Mouse (Mus musculus) gonadal fat pad, adult 2 months (tissue): Measurements from ENCODE around the gene Ube2f. TPM values are rescaled to one million over a fixed set of nuclear protein-coding genes. Genes with fewer than 3 reads are reported as not detected.

ENCODE experiments used
- DNase-seq: peaks from one replicate; pipeline ENCODE4 v3.0.0-alpha.2; 2012; ENCODE audit warnings: low read depth
- polyA plus RNA-seq: library from polyadenylated mRNA; depleted of rRNA; stranded (reverse); fragments of >200 nt; gene quantifications from 2 replicates; pipeline ENCODE4 v1.2.3, GENCODE M21; 2012

Ube2f gene
- polyA plus RNA-seq, 1 experiment, result 37.7 TPM

DNA sequence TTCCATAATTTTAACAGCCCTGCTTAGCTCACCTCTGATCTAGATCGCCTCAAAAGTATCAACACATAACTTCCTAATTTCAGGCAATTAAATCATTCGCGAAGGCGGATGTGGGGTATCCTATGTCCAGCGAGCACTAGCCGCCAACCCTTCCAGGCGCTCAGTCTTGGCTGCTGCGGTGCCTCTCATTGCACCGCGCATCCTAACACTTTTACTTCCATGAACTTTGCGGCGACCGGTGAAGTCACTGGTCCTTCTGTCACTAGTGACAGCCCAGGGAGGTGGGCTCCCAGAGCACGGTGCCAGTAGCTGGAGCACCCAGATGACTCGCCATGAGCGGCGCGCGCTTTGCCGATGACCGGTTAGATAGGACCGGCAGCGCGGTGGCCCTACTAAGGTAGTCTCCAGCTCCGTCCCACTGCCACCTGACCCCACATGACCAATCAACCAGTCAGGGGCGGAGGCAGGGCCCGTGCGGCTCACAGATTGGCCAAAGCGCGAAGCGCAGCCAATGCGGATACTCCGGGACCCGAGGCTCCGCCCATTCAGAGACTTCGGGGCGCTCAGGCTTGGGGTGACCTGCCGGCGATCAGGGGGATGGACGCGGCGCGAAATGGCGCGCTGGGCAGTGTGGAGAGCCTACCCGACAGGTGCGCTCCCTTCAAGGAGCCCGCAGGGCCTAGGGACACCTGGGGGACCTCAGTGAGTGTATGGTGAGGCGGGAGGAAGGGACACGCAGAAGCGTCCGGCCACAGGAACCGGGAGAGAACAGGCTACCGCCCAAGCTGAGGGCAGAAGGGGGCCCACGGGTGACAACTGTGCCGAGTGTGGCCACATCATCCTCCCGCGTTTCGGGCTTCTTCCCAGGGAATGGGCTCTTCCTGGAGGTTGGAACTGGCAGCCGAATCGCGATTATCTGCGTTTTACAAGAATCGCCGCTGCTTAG, 48.0 kb downstream of the Ube2f start, which contains the start of gene Scly:
TSS of gene Scly (plus strand) at position 540 of the 946 bp plus-strand sequence.
- DNase-seq, result peak; percentile 61

DNA sequence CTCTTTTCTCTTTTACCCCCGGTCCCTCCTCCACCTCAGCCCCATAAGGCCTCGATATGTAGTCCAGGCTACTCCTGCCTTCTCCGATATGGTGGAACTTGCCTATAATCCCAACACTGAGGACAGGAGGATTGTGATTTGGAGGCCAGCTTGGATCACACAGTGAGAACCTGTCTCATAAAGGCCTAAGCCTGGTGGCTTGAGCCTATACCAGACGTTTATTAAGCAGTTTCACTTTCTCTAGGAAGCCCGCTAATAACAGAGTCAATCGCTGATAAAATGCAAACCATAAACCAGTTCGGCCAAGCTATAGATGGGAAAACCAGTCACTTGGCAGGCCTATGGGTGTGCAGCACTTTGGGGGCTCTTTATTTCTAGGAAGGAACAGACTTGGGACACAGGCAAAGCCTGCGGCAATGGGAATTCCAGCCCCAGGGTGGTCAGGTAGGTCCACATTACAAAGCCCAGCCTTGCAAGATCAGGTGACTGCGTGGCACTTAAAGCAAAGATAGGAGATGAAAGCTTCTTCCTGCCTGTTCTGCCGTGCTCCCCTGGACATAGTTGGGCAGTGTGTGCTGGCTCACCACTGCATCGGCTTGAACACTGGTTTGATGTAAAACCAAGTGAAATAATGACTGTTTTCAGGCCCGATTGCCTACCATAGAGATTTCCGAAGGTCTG, 49.1 kb downstream of the Ube2f start:
- DNase-seq, result no peak

DNA sequence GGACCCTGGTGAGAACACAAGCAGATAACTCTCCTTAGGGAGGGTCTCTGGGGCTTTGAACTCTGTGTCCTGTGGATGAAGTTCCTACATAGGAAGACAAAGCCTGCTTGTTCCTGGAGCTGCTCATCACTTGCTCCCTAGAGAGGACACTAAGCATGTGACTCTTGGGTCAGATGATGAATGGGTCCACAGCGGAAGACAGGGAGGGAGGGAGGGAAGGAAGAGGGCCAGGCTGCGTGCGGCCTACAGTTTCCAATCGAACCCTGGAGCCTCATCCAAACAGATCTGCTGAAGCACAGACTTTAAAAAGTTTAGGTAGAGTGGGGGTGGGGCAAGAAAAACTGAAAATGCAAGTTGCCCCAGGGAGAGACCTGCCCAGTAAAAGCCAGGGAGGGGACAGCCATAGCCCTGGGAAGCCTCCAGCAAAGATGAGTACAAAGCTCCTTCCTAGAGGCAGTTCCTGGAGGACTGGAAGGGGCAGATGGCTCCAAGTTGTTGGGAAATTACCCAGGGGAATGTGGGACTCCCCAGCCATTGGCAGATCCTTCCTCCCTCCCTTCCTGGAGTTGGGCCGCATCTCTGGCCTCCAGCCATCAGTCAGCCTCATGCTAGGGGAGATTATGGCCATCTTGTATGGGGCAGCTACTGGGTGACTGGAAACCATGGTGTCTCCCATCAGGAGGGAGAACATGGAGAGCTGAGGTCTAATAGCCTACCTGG, 49.8 kb downstream of the Ube2f start:
- no peak for DNase-seq

DNA sequence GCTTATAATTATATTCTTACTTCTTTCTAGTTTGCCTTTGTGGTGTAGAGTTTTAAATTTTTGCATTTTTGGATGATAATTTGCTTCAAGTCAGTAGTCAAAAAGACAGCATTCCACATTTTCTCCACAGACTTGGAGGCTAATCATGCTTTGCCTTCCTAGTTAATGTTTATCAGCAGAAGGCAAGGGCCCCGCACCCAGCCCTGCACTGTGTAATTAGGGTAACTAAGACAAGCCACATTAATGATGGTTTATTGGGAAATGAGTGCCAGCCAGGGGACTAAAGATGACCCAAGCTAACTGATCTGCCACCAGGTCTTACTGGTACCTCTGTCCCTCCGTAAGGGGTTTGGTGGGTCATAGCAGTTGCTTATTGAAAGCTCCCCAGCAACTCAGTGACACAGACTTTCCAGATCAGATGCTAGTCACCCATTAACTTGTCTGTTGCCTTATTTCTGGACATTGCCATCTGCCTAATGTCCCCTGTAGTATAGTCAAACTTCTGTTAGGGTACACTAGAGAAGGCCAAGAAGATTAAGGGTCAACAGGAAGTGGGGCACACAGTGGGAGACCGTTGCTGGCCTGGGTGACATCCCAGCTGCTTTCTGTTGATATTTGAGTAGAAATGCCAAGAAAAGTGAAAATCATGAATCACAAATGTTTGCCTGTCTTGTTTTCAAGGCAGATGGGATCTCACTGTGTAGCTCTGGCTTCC, 51.3 kb downstream of the Ube2f start:
- no peak for DNase-seq

DNA sequence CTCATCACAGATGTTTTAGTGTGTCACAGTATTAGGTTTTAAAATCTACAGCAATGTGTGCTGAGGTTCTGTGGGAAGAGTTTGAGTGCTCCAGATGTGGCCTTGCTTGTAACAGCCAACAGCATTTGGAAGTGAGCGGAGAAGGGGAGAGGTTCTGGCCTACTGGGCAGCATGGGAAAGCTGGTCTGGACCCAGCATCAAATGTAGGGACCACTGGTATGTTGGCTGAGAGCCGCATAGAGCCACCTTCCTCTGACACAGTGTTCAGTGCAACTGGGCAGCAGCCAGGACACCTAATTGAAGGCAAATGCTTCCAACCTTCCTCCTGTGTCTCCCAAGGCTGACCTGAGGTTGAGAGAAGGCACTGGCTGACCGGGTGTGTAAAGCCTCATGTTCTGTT, 51.9 kb downstream of the Ube2f start:
- no peak for DNase-seq

DNA sequence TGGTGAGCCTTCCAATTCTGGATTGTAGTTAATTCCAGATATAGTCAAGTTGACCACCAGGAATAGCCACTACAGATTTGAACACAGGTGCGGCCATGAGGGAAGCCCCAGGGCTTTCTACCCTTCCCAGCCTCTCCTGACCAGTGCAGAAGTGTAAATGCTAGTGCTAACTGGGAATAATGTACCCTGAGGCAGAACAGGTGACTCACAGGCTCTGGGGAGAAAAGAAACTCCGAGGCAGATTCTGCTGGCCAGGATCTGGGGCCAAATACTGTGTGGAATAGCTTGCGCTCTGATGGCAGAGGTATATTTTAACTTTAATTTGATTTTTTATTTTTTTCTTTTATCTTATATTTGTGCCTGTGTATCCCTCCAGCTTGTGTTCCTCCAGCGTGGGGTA, 54.5 kb downstream of the Ube2f start:
- no peak for DNase-seq

DNA sequence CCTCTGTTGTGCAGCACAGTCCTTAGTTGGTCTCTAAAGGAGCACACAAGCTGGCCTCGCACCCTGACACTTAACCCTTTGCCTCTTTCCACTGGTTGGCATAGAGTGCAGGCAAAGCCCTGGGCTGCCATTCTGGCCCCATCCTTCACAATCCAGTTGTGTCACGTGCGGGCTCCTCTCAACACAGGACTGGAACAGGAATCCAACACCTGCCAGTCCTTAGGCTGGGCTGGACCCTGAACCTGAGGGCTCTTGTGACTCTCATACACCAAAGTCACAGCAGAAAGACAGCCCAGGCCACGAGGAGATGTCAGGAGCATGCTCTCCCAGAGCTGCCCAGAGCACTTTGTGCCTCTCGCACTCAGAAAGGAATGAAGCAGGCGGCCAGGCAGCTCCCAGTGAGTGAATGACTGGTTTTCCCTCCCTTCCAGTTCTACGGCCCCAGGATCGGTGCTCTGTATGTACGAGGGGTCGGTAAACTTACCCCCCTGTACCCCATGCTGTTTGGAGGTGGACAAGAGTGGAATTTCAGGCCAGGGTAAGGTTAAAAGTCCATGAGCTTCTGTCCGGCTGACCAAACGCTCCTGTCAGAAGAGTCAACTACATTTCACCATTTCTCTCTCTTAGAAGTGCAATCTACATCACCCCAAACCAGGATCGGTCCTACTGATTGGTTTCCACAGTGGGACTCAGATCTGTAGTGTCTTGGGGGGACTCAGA, 59.4 kb downstream of the Ube2f start:
- no peak for DNase-seq

DNA sequence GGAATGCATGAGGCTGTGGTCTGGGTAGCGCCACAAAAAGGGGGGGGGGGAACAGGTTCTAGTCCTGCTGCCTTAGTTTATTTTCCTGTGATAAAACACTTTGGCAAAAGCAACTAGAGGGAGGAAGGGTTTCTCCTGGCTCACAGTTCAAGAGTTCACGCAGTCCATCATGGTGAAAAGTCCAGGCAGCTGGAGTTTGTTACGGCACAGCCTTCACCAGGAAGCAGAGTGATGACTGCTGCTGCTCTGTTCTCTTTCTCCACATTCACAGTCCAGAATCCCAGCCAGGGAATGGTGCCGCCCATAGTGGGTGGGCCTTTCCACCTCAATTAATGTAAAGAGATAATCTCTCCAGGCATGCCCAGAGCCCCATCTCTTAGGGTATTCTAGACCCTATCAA, 62.2 kb downstream of the Ube2f start:
- no peak for DNase-seq

DNA sequence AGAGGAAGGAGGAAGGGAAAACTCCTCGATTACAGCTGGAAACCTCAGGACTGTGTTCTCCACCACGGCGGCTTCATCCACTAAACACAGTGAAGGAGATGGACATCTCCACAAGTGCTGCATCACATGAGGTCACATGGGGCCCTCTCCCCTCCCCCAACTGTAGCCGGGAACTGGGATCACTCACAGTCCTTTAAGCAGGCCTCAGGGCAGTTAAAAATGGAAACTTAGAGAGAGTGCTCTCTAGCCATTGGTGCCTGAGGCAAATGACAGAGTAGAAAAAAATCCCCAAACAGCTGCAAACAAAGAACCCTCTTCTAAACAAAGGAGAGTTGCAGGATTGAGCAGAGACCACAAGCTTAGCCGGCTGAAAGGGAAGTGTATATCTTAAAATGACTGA, 63.1 kb downstream of the Ube2f start:
- DNase-seq, result no peak

DNA sequence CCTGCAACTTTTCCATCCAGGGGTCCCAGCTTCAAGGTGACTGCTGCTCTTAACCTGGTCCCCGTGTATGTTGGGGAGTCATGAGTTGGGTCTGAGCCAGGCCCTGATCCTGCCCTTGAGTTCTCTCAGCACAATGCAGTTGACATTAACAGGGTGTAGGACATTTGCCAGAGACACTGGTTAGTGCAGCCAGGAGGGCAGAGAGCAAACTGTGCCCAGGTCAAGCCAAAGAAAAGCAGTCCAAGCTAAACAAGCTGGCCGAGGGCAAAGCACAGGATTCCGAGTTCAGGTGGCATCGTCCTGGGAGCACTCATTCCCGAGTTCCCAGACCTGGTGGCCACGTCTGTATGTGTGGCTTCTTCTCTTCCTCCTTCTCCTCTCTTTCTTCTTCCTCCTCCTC, 67.6 kb downstream of the Ube2f start:
- DNase-seq, result no peak

DNA sequence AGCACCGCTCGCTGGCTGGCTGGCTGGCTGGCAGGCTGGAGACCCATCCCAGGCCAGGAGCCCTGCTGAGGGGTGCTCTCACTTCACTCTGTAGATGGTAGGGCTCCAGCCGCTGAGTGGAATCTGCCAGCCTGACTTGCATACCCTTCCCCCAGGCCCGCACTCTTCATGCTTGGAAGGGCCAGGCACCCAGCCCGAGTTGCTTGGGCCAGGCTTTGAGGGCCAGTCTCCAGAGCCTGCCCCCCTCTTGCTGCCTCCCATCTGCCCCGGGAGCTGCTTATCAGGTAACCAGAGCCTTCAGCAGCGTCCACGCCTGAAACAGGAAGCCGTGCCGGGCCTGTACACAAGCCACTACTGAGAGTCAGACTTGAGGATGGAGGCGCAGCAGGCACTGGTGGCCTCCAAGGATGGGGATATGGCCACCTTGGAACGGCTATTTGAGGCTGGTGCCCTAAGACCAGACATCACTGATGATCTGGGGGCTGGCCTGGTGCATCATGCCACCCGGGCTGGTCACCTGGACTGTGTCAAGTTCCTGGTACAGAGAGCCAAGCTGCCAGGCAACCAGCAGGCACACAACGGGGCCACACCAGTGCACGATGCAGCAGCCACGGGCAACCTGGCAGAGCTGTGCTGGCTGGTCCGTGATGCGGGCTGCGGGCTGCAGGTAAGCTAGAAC, 71.8 kb downstream of the Ube2f start, which contains the start of gene Espnl:
TSS of gene Espnl (plus strand) at position 316 of the 679 bp plus-strand sequence.
- no peak for DNase-seq

DNA sequence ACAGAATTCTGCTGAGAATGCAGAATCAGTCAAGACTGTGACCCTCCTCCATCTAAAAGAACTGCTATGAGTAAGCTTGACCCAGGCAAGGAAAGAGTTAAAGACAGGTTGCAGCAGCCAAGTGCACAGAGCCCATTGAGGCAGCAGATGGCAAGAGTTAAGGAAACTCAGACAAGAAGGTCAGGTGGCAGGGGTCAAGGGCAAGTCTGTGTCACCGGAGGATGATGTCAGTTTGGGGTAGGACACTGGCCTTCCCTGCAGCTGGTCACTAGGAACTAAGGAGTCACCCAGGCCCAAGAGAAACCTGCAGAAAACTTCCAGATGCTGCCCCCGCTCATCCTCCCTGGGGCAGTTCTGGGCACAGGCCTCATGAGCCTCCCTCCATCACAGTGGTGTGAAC, 74.5 kb downstream of the Ube2f start:
- no peak for DNase-seq

DNA sequence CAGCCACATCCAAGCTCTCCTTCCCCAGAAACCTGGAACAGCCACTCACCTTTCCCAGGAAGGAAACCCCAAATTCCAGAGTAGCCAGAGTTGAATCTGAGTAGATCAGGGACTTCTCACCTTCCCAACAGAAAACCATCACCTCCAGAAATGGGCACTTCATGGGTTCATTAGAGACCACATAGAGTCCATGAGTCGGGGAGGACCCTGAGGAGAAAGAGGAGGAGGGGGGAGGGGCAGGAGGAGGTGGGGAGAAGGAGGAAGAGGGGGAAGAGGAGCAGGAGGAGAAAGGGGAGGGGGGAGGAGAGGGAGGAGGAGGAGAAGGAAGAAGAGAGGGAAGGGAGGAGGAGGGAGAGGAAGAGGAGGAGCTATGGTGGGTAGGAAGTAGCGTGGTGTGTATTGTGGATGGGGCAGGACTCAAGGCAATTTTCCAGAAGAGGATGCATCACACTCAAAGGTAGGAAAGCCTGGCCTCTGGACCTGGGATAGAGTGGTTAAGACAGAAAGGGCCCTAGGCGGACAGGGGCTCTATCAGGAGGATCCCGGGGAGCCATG, 75.5 kb downstream of the Ube2f start:
- DNase-seq, result no peak

DNA sequence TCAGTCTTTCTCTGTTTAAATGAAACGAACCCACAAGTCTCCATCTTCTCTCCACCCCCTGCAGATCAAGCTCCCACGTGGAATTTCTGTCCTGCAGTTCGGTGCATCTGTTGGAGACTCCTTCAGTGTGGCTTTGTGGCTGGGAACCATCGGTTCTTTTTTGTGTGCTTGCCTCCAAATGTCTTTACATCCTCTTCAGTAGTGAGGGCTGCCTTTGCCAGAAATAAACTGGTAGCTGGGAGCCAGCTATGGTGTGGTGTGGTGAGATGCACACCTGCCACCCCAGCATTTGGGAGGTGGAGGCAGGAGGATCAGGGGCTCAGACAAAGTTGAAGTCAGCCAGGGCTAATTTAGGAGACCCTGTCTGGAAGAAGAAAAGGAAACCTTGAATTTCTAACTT, 82.0 kb downstream of the Ube2f start:
- DNase-seq, result no peak

DNA sequence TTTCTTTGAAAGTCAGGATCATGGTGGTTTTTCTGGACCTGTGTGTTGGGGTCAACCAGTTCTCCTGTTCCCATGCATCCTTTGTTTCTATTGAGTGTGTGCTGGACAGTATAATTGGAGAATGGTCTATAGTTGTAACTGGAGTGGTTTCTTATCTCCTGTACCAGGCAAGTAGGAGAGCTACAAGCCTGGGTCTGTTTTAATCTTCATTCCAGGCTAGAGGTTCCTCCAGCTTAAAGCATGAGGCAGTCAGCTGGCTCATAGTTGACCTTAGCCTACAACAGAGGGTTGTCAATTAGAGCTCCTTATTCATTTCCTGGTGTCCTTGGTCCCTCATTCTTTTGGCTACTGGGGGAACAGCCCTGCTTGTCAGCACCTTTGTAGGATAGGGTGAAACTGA, 83.5 kb downstream of the Ube2f start:
- DNase-seq, result no peak

DNA sequence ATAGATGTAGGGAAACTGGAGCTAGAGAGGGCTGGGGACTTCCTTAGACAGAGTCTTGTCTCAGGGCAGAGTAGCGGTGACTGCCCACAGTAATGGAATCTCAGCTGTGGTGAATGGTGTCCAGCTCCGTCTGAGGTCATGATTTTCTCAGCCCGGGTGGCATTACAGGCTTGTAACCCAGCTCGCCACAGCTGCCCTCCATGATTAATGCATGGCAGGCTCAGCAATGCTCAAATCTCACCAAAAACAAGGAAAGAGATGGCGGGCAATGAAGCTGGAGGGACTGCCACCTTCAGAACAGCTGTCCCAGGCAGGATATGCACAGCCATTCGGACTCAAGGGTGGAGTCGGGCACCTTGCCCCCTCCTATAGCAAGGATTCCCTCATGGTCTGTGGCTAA, 87.3 kb downstream of the Ube2f start:
- no peak for DNase-seq
